ENCODE assay signal across 34 mouse cellular contexts in the genomic region with DNA sequence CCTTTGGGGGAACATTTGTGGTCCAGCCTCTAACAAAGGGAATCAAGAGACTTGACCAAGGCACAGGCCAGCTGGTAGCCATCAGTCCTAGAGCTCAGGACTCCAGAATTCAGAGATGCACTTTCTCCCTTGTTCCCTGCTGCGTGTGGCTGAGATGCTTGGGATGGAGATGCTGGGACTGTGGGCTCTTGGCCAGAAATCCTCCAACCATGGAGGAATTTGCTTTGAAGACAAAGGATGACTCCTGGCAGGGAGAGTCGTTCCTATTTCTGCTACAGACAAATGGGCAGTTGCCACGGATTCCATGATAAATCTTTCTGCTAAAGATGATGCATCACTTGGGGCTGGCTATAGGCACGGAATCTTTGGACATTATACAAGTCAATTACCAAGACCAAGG. TPM values are rescaled to one million over a fixed set of nuclear protein-coding genes. Genes with fewer than 3 reads are reported as not detected.
DNase-seq lines count a peak whose midpoint lies in the region; TF ChIP-seq lines count a peak whose summit lies in the region.
"Had no signal": no experiment of that assay in that cellular context is flagged by ENCODE, and none has a peak within 500 bp of the region (broad histone marks: within the 10 kb centered on the region; RNA-seq: fewer than 3 reads in every experiment).

No protein-coding gene starts in this region.

- no peak overlapping the region for H3K4me3 ChIP-seq in thymus, adult 2 months (ENCODE audit: control insufficient read depth, insufficient read depth, low read length)
- H3K4me3 ChIP-seq: heart, embryonic 10.5 days; hindbrain, embryonic 12.5 days; midbrain, embryonic 10.5 days; myocyte; neural tube, embryonic 12.5 days had no signal

- 83% methylated on average over 4 of the region's 4 CpGs for WGBS in thymus, adult 2 months

- DNase-seq in cerebellum, adult 8-10 months: peak; percentile 48
- no peak for DNase-seq in cerebellum, adult 9-10 months
- peak; percentile 93 for DNase-seq in Muller cell, postnatal 12 days (ENCODE audit: inconsistent ontology term)
- DNase-seq in brain, adult 2 months (ENCODE audit: low read depth, low spot score): peak; percentile 79
- DNase-seq in cerebellum, postnatal 36 days: peak; percentile 48 to 52
- no peak for DNase-seq in thymus, adult 2 months
- DNase-seq in adrenal gland, postnatal 25 days: no peak
- DNase-seq: adrenal gland, postnatal 14 days; B cell, adult 2 months; gastrocnemius, postnatal 25 days; heart, adult 11 months; heart, postnatal 36 days; kidney, adult 8-10 months; kidney, postnatal 10 days; layer of hippocampus, postnatal 36 days; liver; lung, adult 2 months; right cerebral cortex, postnatal 4 days; thymus, postnatal 4 days had no signal

- TF ChIP-seq POLR2A in thymus, adult 2 months (IDR thresholded peaks at IDR 0.05; ENCODE audit: control insufficient read depth, extremely low read depth, insufficient read depth, low read length, poor library complexity): no peak

- peaks cover under 1% of the 10 kb centered on the region; the same call in 1 of the 2 replicates for H3K4me1 ChIP-seq in thymus, adult 2 months (replicated peaks; ENCODE audit: control insufficient read depth, insufficient read depth, low read length)

- no peaks in the 10 kb centered on the region for H3K27me3 ChIP-seq in thymus, adult 2 months (ENCODE audit: control insufficient read depth, insufficient read depth, low read length)

- H3K36me3 ChIP-seq in thymus, adult 2 months (ENCODE audit: control insufficient read depth, insufficient read depth, low read length): no peaks in the 10 kb centered on the region
- H3K36me3 ChIP-seq: heart, embryonic 10.5 days; hindbrain, embryonic 12.5 days; midbrain, embryonic 10.5 days; neural tube, embryonic 12.5 days had no signal

- no peak overlapping the region for H3K27ac ChIP-seq in thymus, adult 2 months (ENCODE audit: control insufficient read depth, insufficient read depth, low read length)
- H3K27ac ChIP-seq: heart, embryonic 10.5 days; hindbrain, embryonic 12.5 days; liver, embryonic 14.5 days; midbrain, embryonic 10.5 days; neural tube, embryonic 12.5 days had no signal

- TF ChIP-seq CTCF in thymus, adult 2 months (IDR thresholded peaks at IDR 0.05; ENCODE audit: borderline replicate concordance, control insufficient read depth, extremely low read depth, insufficient read depth, low read length, poor library complexity): no peak

RNA-seq across cellular contexts. Expression of a gene that starts 15.7 kb away (rescaled TPM):
- polyA plus RNA-seq in thymus, adult 2 months (2012; rRNA removed): 0.46 and 0.53 TPM in 2 replicates
- total RNA-seq in adrenal gland, postnatal 25 days (2021): 2.1 and 2.7 TPM in 2 replicates
- total RNA-seq: megakaryocyte progenitor cell, adult 5-6 weeks had no signal

RNA-seq across cellular contexts. Expression of a gene that starts 21.3 kb away (rescaled TPM):
- 0.07 and 0.09 TPM in 2 replicates for polyA plus RNA-seq in thymus, adult 2 months (2012; rRNA removed)
- total RNA-seq in adrenal gland, postnatal 25 days (2021): not detected in 2 replicates
- total RNA-seq: adrenal gland, postnatal 14 days; gastrocnemius, postnatal 25 days; heart, postnatal 36 days; layer of hippocampus, postnatal 36 days; left cerebral cortex, postnatal 10 days; megakaryocyte progenitor cell, adult 5-6 weeks; midbrain, postnatal 0 days had no signal
- polyA plus RNA-seq: brain, embryonic 14.5 days; forebrain, embryonic 14.5 days; hindbrain, embryonic 12.5 days; intestine, embryonic 16.5 days; large intestine, adult 2 months; liver, embryonic 14.5 days; lung, adult 2 months; midbrain, embryonic 10.5 days; midbrain, postnatal 0 days; myocyte; neural tube, embryonic 12.5 days; spleen, adult 2 months; thymus, postnatal 0 days had no signal

Comparison
In these comparisons a context has a peak if more than half of its experiments do, and no peak if none do; other contexts are left out.
1. DNase-seq: peak in cerebellum, adult 8-10 months (single experiment), Muller cell, postnatal 12 days (single experiment), brain, adult 2 months (single experiment) and cerebellum, postnatal 36 days (2 of 2); none in cerebellum, adult 9-10 months (single experiment), thymus, adult 2 months (single experiment) and adrenal gland, postnatal 25 days (single experiment).